Mouse (Mus musculus) CH12.LX (cell line): Measurements from ENCODE around the gene 2010106E10Rik. TPM values are rescaled to one million over a fixed set of nuclear protein-coding genes. Genes with fewer than 3 reads are reported as not detected.

Experiments used
- DNase-seq: peaks from one replicate; pipeline ENCODE4 v3.0.0-alpha.2; 2013; ENCODE audit errors: extremely low read depth
- H3K27ac ChIP-seq: 2 replicates; pipeline ENCODE4 v1.5.1; 2012; ENCODE audit warnings: low read depth, mild to moderate bottlenecking, control low read depth, moderate library complexity; ENCODE audit not compliant: insufficient read depth
- H3K27me3 ChIP-seq: replicated peaks from 2 replicates; pipeline ENCODE3; 2012; ENCODE audit warnings: inconsistent platforms
- H3K36me3 ChIP-seq, 2 experiments: replicated peaks in 1 of 2; 2 replicates each; pipeline versions ENCODE3 to v1.6.1; 2012; ENCODE audit warnings: inconsistent platforms in 1 of 2, low read length in 1 of 2, mild to moderate bottlenecking in 1 of 2, mixed read lengths in 1 of 2, moderate library complexity in 1 of 2; ENCODE audit not compliant: control insufficient read depth in 1 of 2, insufficient read depth in 1 of 2
- H3K4me1 ChIP-seq, 2 experiments: 2 replicates each; pipeline ENCODE4 v1.6.1; 2012; ENCODE audit warnings: inconsistent platforms in 1 of 2, moderate library complexity in 1 of 2; ENCODE audit not compliant: insufficient read depth in 2 of 2, control insufficient read depth in 1 of 2
- H3K4me2 ChIP-seq: 2 replicates; pipeline ENCODE4 v1.6.1; 2012; ENCODE audit warnings: low read depth, mild to moderate bottlenecking, control low read depth; ENCODE audit not compliant: poor library complexity, insufficient read depth, severe bottlenecking
- H3K4me3 ChIP-seq, 3 experiments: fragments of 150-350 bp in 1 of 3; sonication (generic) in 1 of 3; replicated peaks in 1 of 3; 2 replicates each; pipeline versions ENCODE3 to v1.5.1; 2011 to 2012; ENCODE audit warnings: low read depth in 2 of 3, low read length in 2 of 3, mild to moderate bottlenecking in 2 of 3, moderate library complexity in 2 of 3, control low read depth in 1 of 3, improper control_type of control experiment in 1 of 3, inconsistent platforms in 1 of 3, mixed read lengths in 1 of 3; ENCODE audit not compliant: poor library complexity in 1 of 3
- H3K79me2 ChIP-seq: replicated peaks from 2 replicates; pipeline ENCODE4 v1.6.1; 2012; ENCODE audit warnings: mild to moderate bottlenecking, moderate library complexity; ENCODE audit not compliant: control insufficient read depth, poor library complexity, insufficient read depth, severe bottlenecking; ENCODE audit errors: extremely low read depth
- H3K9ac ChIP-seq: 2 replicates; pipeline ENCODE4 v1.6.1; 2012; ENCODE audit warnings: low read depth, mild to moderate bottlenecking, control low read depth, moderate library complexity; ENCODE audit not compliant: insufficient read depth
- H3K9me3 ChIP-seq: replicated peaks from 2 replicates; pipeline ENCODE3; 2012; ENCODE audit warnings: low read length, inconsistent platforms, mixed read lengths
- CHD2 ChIP-seq: IDR thresholded peaks from 2 replicates; pipeline ENCODE4 v1.6.1; 2011; ENCODE audit warnings: low read length, improper control_type of control experiment
- CTCF ChIP-seq, 2 experiments: IDR thresholded peaks in 1 of 2; conservative IDR thresholded peaks in 1 of 2; 2 replicates each; pipeline ENCODE4 v1.5.1; 2011 to 2012; ENCODE audit warnings: low read depth in 2 of 2, low read length in 2 of 2, improper control_type of control experiment in 1 of 2, inconsistent platforms in 1 of 2, mild to moderate bottlenecking in 1 of 2, moderate library complexity in 1 of 2
- MAX ChIP-seq: IDR thresholded peaks from 2 replicates; pipeline ENCODE4 v1.6.1; 2011; ENCODE audit warnings: low read length, improper control_type of control experiment
- MEF2A ChIP-seq: IDR thresholded peaks from 2 replicates; pipeline ENCODE4 v1.6.1; 2014; ENCODE audit warnings: low read depth, mild to moderate bottlenecking, inconsistent platforms, low read length, improper control_type of control experiment, borderline replicate concordance
- PAX5 ChIP-seq: IDR thresholded peaks from 2 replicates; pipeline ENCODE4 v1.6.1; 2012; ENCODE audit warnings: low read length, inconsistent platforms, mixed read lengths
- POLR2A ChIP-seq: IDR thresholded peaks from 2 replicates; pipeline ENCODE4 v1.6.1; 2011; ENCODE audit warnings: low read depth, mild to moderate bottlenecking, improper control_type of control experiment, low read length
- RAD21 ChIP-seq: IDR thresholded peaks from 2 replicates; pipeline ENCODE4 v1.6.1; 2011; ENCODE audit warnings: low read depth, mild to moderate bottlenecking, low read length, improper control_type of control experiment, moderate library complexity
- RCOR1 ChIP-seq: conservative IDR thresholded peaks from 2 replicates; pipeline ENCODE4 v1.6.1; 2012; ENCODE audit warnings: low read depth, mild to moderate bottlenecking, inconsistent platforms, low read length, improper control_type of control experiment
- SMC3 ChIP-seq: IDR thresholded peaks from 2 replicates; pipeline ENCODE4 v1.6.1; 2011; ENCODE audit warnings: low read depth, low read length, improper control_type of control experiment
- USF2 ChIP-seq: conservative IDR thresholded peaks from 2 replicates; pipeline ENCODE4 v1.6.1; 2011; ENCODE audit warnings: low read depth, low read length, improper control_type of control experiment
- ZC3H11A ChIP-seq: IDR thresholded peaks from 2 replicates; pipeline ENCODE4 v1.6.1; 2012; ENCODE audit warnings: low read depth, mild to moderate bottlenecking, inconsistent platforms, low read length, improper control_type of control experiment
- dilution Hi-C: fragments of 300-500 bp; cut with MboI; formaldehyde crosslinking; loops from 2 replicates; pipeline ENCODE4 v1.14.3; 2020; ENCODE audit warnings: low sequenced_read_pairs; ENCODE audit not compliant: extremely low pct_unique_long_range_greater_than_20kb, extremely low pct_ligation_motif_present
- in situ Hi-C: fragments of 300-500 bp; cut with MboI; formaldehyde crosslinking; loops from 3 replicates; pipeline ENCODE4 v1.14.3; 2019; ENCODE audit warnings: low sequenced_read_pairs, low pct_ligation_motif_present, low pct_unique_long_range_greater_than_20kb, mixed read lengths
- polyA plus RNA-seq: library from polyadenylated mRNA; unstranded; fragments of >175 nt; gene quantifications from 2 replicates; pipeline ENCODE4 v1.2.1, GENCODE M21; 2012; ENCODE audit warnings: low read depth; ENCODE audit not compliant: insufficient read length
- total RNA-seq, 2 experiments: library from RNA; depleted of rRNA; stranded (reverse); fragments of 300-350 nt in 1 of 2; fragments of >200 nt in 1 of 2; gene quantifications; 2 replicates each; pipeline ENCODE4 v1.2.3; 2012 to 2014

The 2010106E10Rik gene
- total and polyA plus RNA-seq, 3 experiments = not detected

DNA sequence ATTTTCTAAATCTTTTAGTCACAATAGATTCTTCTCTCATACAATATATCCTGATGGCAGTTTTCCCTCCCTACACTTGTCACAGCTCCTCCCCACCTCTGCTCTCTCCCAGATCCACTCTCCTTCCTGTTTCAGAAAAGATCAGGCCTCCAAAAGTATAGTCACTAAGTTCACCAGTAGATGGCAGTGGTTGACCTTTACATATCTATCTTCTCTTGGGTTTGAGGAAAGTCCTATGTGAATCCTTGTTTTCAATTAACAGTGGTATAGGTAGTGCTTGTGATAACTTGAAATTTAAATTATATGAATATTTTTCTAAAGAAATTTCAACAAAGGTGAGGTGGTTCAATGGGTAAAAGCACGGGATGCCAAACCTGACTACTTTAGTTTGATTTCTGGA is 29.7 kb downstream of the 2010106E10Rik start:
- dilution Hi-C loops (no loop called here), in situ Hi-C loops (loop anchor here (25.0 kb wide), 1 partner anchor 363 kb away; no protein-coding TSS in a partner anchor)
- no peaks in the 10 kb centered on the region for H3K79me2 ChIP-seq
- H3K36me3 ChIP-seq = no peaks in the 10 kb centered on the region
- H3K4me1 ChIP-seq = no peaks in the 10 kb centered on the region
- TF ChIP-seq CTCF (conservative IDR thresholded peaks at IDR 0.05 in 1 of 2, IDR thresholded peaks at IDR 0.05 in 1 of 2; ENCODE audit: low read depth in 2 of 2, low read length in 2 of 2) = peak in 1 of 2 experiments; percentile 56; a peak in 2 of 4 replicates
- TF ChIP-seq SMC3 = peak; percentile 36
- peak; percentile 53 for TF ChIP-seq RAD21
- TF ChIP-seq ZC3H11A = no peak
- no peak overlapping the region for H3K9ac ChIP-seq
- H3K4me3 ChIP-seq = no peak overlapping the region
- H3K9me3 ChIP-seq = no peaks in the 10 kb centered on the region
- no peak overlapping the region for H3K4me2 ChIP-seq
- no peaks in the 10 kb centered on the region for H3K27me3 ChIP-seq
- H3K27ac ChIP-seq = no peak overlapping the region
- peak; percentile 49 for DNase-seq

DNA sequence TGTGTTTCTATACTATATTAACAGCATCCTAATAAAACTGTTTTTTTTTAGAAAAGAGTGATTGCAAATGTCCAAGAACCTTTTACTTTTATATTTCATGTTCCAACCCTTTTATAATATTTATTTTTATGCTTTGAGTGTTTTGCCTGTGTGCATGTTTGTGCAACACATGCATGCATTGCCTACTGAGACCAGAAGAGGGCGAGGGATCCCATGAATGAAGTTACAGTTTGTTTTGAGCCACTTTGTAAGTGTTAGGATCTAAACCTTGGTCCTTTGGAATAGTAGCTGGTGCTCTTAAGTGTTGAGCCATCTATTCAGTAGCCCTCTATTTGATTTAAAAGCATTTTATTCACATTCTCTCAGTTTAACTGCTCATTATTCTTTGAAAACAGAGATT is 48.0 kb downstream of the 2010106E10Rik start:
- no peaks in the 10 kb centered on the region for H3K27me3 ChIP-seq
- no peak overlapping the region for H3K9ac ChIP-seq
- no peaks in the 10 kb centered on the region for H3K79me2 ChIP-seq
- no peaks in the 10 kb centered on the region for H3K4me1 ChIP-seq
- no peaks in the 10 kb centered on the region for H3K36me3 ChIP-seq
- DNase-seq = peak; percentile 7
- dilution Hi-C loops = no loop called here
- H3K4me2 ChIP-seq = no peak overlapping the region
- H3K4me3 ChIP-seq = no peak overlapping the region
- no peaks in the 10 kb centered on the region for H3K9me3 ChIP-seq
- in situ Hi-C loops = loop anchor here (25.0 kb wide), 1 partner anchor 344 kb away; no protein-coding TSS in a partner anchor
- H3K27ac ChIP-seq = no peak overlapping the region
- no peak for TF ChIP-seq POLR2A
- TF ChIP-seq RAD21 = peak; percentile 12
- TF ChIP-seq PAX5 = no peak
- TF ChIP-seq CTCF (conservative IDR thresholded peaks at IDR 0.05 in 1 of 2, IDR thresholded peaks at IDR 0.05 in 1 of 2; ENCODE audit: low read depth in 2 of 2, low read length in 2 of 2) = peak in 1 of 2 experiments; percentile 34; a peak in 2 of 4 replicates
- TF ChIP-seq MEF2A = no peak
- no peak for TF ChIP-seq MAX
- peak; percentile 3; the same call in 1 of the 2 replicates for TF ChIP-seq SMC3
- TF ChIP-seq RCOR1 = no peak

DNA sequence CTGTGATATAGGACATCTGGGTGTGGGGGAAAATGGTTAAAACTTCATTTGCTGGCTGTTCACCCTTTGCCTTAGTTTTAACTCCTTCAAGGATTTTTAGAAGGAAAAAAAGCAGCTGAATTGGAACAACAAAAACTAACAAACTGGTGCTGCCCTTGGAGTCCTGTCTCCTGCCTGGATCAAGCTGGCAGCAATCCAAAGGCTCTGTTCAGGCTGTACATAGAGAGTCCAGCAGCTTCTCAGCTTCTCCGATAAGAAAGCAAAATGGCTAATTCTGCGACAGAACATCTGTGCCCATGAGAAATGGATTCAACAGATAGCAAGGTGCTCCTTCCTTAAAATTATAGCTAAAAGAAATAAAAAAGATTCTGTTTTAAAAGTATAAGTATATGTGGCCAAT is 72.6 kb downstream of the 2010106E10Rik start:
- H3K36me3 ChIP-seq = no peaks in the 10 kb centered on the region
- H3K9me3 ChIP-seq = no peaks in the 10 kb centered on the region
- no peak overlapping the region for H3K9ac ChIP-seq
- dilution Hi-C loops = no loop called here
- no peak overlapping the region for H3K27ac ChIP-seq
- no peaks in the 10 kb centered on the region for H3K27me3 ChIP-seq
- in situ Hi-C loops = no loop called here
- no peaks in the 10 kb centered on the region for H3K4me1 ChIP-seq
- no peaks in the 10 kb centered on the region for H3K79me2 ChIP-seq
- DNase-seq = no peak
- no peak overlapping the region for H3K4me3 ChIP-seq
- TF ChIP-seq CHD2 (no peak), USF2 (no peak)
- H3K4me2 ChIP-seq = no peak overlapping the region
